Mouse (Mus musculus): Measurements from ENCODE around the gene Ctf2. TPM values are rescaled to one million over a fixed set of nuclear protein-coding genes. Genes with fewer than 3 reads are reported as not detected.

Ctf2 gene
- total RNA-seq, 2 experiments from 2014 or later: not detected

- DNase-seq: peak; percentile 77
Observed at GRCm38 (mm10) chr7:127685304-127686018, 46.5 kb downstream of the Ctf2 start.

GRCm38 (mm10) chr7:127681888-127682553, 49.9 kb downstream of the Ctf2 start:
- DNase-seq: no peak

GRCm38 (mm10) chr7:127680541-127680940, 51.4 kb downstream of the Ctf2 start:
- DNase-seq: no peak

- no peak for DNase-seq
Observed at GRCm38 (mm10) chr7:127678811-127679210, 53.2 kb downstream of the Ctf2 start.

- no peak for DNase-seq
Observed at GRCm38 (mm10) chr7:127677609-127678008, 54.4 kb downstream of the Ctf2 start.

GRCm38 (mm10) chr7:127677077-127677476, 54.9 kb downstream of the Ctf2 start:
- DNase-seq: no peak

- DNase-seq: no peak
Observed at GRCm38 (mm10) chr7:127675391-127675811, 56.6 kb downstream of the Ctf2 start.

GRCm38 (mm10) chr7:127674977-127675376, 57.0 kb downstream of the Ctf2 start:
- peak; percentile 67 for DNase-seq

- DNase-seq: no peak
Observed at GRCm38 (mm10) chr7:127672776-127673175, 59.2 kb downstream of the Ctf2 start.

GRCm38 (mm10) chr7:127671880-127672774, 59.8 kb downstream of the Ctf2 start:
- DNase-seq: no peak

Small RNA genes within 50 kb of the gene (microRNA-seq; reads per million reads assigned to microRNA genes)
- 0 reads per million in 2 experiments for gene Mir762 (ENCODE audit: borderline replicate concordance in 2 of 2)

Other genes starting within 250 kb of the Ctf2 start
- gene Srcap, start 220.2 kb downstream of the Ctf2 start, total RNA-seq (2021): 10 to 100 TPM; 46.1 to 47.6 TPM
- 1 to 10 TPM; 4.7 to 5.2 TPM for gene Gm42715, start 212.6 kb downstream of the Ctf2 start, total RNA-seq (2021)
- not detected for gene Tmem265, start 170.8 kb downstream of the Ctf2 start, total RNA-seq (2021)
- gene Phkg2, start 158.8 kb downstream of the Ctf2 start, total RNA-seq (2021): 1 to 10 TPM; 8.2 to 9.4 TPM
- 1 to 10 TPM; 2.1 to 4.5 TPM for gene Ccdc189, start 143.6 kb downstream of the Ctf2 start, total RNA-seq (2021)
- gene Rnf40, start 143.4 kb downstream of the Ctf2 start, total RNA-seq (2021): 10 to 100 TPM; 29.4 to 30.0 TPM
- gene Zfp629, start 116.4 kb downstream of the Ctf2 start, total RNA-seq (2021): 1 to 10 TPM; 8.4 to 9.4 TPM
- 10 to 100 TPM; 41.2 to 41.7 TPM for gene Bcl7c, start 23.2 kb downstream of the Ctf2 start, total RNA-seq (2021)
- gene Ctf1, start 19.4 kb downstream of the Ctf2 start, total RNA-seq (2021): 10 to 100 TPM; 13.8 to 15.1 TPM
- gene Fbxl19, start 12.4 kb upstream of the Ctf2 start, total RNA-seq (2021): 1 to 10 TPM; 1.9 to 2.4 TPM
- gene Orai3, start 37.6 kb upstream of the Ctf2 start, total RNA-seq (2021): 1 to 10 TPM; 8.9 to 9.5 TPM
- 10 to 100 TPM; 15.0 to 15.4 TPM for gene Setd1a, start 44.5 kb upstream of the Ctf2 start, total RNA-seq (2021)
- 1 to 10 TPM; 2.4 to 2.5 TPM for gene Gm49388, start 53.4 kb upstream of the Ctf2 start, total RNA-seq (2021)
- gene Hsd3b7, start 68.4 kb upstream of the Ctf2 start, total RNA-seq (2021): 1 to 10 TPM; 4.4 to 9.1 TPM
- gene Stx4a, start 92.1 kb upstream of the Ctf2 start, total RNA-seq (2021): 10 to 100 TPM; 46.4 to 47.2 TPM
- gene Stx1b, start 92.4 kb upstream of the Ctf2 start, total RNA-seq (2021): 1 to 10 TPM in 1 of 2 experiments, under 1 TPM in 1; 0.64 to 1.2 TPM
- 10 to 100 TPM; 11.3 to 11.8 TPM for gene Zfp646, start 144.1 kb upstream of the Ctf2 start, total RNA-seq (2021)
- 1 to 10 TPM; 2.8 to 4.5 TPM for gene Zfp668, start 144.7 kb upstream of the Ctf2 start, total RNA-seq (2021)
- gene Prss53, start 158.8 kb upstream of the Ctf2 start, total RNA-seq (2021): 1 to 10 TPM; 1.5 to 1.6 TPM
- gene Gm21974, start 163.3 kb upstream of the Ctf2 start, total RNA-seq (2021): not detected
- 10 to 100 TPM; 12.7 to 18.3 TPM for gene Vkorc1, start 163.5 kb upstream of the Ctf2 start, total RNA-seq (2021)
- 100 to 1,000 TPM; 142 to 143 TPM for gene Bckdk, start 171.9 kb upstream of the Ctf2 start, total RNA-seq (2021)
- gene Kat8, start 180.3 kb upstream of the Ctf2 start, total RNA-seq (2021): 10 to 100 TPM; 19.9 to 20.0 TPM
- not detected for gene Prss8, start 197.9 kb upstream of the Ctf2 start, total RNA-seq (2021)
- gene Prss36, start 214.6 kb upstream of the Ctf2 start, total RNA-seq (2021): 1 to 10 TPM; 4.4 to 6.1 TPM
- gene Fus, start 235.3 kb upstream of the Ctf2 start, total RNA-seq (2021): 10 to 100 TPM; 76.2 to 78.4 TPM